Mouse (Mus musculus): ENCODE results near the gene Kat8. TPM values are rescaled to one million over a fixed set of nuclear protein-coding genes. Genes with fewer than 3 reads are reported as not detected.
A peak's percentile ranks its signal among the peaks of the same experiment; 100 is the strongest.
"Not testable (repeated sequence)": the region's sequence is repeated elsewhere in the genome, so short reads cannot be mapped to it uniquely, and the experiment has no call there.

Kat8 gene
- 10 to 100 TPM; 25.8 to 28.2 TPM for total RNA-seq (2021)
- long read RNA-seq, transcript Kat8-201 (11 exons, 1,579 nt), result major isoform, 15 of 19 reads
- long read RNA-seq, partial matches to known transcripts, result 3 of 19 reads
- long read RNA-seq, other reads (novel, unspliced or antisense), result 1 of 19 reads

DNA sequence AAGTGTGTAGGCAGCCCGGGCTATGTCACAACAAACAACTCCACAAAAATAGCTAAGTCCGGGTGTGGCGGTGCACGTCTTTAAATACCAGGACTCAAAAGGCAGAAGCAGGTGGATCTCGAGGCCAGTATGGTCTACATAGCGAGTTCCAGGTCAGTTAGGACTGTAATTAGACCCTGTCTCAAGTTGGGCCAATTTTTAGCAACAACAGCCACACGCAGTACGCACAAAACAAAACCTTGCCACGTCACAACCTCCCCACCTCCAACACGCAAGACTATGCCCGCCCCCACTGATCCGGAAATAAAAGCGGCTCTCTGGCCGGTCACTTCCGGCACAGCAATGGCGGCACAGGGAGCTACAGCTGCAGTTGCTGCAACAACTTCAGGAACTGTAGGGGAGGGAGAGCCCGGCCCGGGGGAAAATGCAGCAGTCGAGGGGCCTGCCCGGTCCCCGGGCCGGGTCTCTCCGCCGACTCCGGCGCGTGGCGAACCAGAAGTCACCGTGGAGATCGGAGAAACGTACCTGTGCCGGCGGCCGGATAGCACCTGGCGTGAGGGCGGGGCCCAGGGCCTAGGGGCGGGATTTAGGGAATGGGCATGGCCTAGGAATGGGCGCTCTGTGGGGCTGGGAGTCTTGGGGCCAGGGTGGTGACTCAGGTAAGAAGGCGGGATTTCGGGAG lies at the start of gene Kat8:
TSS of gene Kat8 (plus strand) at position 327 of the 682 bp plus-strand sequence.
- peak; percentile 78 to 82 for DNase-seq (ENCODE audit: low spot score in 2 of 2)

- DNase-seq (ENCODE audit: low spot score in 2 of 2), result no peak
Measured at GRCm38 (mm10) chr7:127866434-127866833, 45.9 kb upstream of the Kat8 start.

- DNase-seq (ENCODE audit: low spot score in 2 of 2), result no peak
Measured at GRCm38 (mm10) chr7:127867641-127868040, 44.7 kb upstream of the Kat8 start.

- DNase-seq (ENCODE audit: low spot score in 2 of 2), result no peak
Measured at GRCm38 (mm10) chr7:127869149-127869810, 43.0 kb upstream of the Kat8 start.

DNA sequence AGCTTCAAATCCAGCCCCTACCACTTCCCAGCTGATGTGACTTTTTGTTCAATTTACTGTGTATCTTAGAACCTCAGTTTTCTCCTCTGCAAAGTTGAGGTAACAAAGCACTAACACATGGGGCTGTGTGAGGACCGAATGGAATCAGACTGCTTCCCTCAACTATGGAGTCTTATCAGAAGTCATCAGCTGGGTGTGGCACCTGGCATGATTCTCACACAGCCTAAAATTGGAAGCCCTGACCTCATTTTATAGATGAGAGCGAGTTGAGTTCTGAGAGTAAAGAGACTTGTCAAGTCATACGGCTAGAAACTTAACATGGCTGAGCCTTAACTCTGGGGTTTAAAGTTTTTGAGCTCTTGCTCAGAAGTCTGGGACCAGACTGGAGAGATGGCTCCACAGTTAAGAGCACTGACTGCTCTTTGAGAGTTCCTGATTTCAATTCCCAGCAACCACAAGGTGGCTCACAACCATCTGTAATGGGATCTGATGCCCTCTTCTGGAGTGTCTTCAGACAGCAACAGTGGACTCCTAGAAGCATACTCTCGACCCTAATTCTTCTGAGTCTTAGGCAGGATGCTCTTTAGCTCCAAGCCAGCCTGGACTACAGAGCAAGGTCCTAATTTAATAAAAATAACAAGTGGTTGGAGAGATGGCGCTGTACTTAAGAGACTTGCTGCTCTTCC lies 42.0 kb upstream of the Kat8 start:
- DNase-seq (ENCODE audit: low spot score in 2 of 2), result no peak

DNA sequence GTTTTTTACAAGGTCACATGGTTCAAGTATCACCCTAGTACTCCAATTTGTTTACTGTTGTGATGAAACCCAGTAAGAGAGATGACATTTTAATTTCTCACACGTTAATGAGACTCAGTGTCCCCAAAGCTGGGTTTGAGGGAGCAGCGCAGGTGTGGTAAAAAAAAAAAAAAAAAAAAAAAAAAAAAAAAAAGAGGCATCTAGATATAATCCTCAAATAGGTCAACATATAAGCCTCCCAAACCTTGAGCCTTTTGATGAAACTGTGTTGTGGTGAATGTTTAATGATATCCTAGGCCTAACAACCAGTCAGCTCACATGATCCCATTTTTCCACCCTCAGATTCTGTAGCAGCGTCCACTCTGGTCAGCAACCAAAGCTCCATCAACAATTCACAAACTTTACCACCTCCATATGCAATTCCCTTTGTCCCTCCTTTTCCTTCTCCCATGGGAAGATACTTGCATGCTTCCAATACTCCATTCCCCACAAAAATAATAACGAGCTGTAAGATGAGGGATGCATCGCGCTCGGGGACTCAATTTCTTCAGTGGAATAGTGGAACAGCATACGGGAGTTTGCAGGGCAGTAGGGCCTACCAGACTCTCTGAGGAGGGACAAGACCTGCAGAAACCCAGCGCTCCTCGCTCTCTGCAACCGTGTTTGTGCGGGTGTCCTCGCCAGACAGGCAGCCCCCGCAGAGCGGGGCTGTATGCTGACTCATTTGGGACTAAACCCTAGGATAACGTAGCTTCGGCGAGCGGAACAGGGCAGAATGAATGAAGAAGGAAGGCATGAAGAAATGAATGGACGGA lies 37.3 kb upstream of the Kat8 start:
- DNase-seq (ENCODE audit: low spot score in 2 of 2), result no peak

- DNase-seq (ENCODE audit: low spot score in 2 of 2), result peak; percentile 92 to 95
Measured at GRCm38 (mm10) chr7:127875627-127876001, 36.7 kb upstream of the Kat8 start.

DNA sequence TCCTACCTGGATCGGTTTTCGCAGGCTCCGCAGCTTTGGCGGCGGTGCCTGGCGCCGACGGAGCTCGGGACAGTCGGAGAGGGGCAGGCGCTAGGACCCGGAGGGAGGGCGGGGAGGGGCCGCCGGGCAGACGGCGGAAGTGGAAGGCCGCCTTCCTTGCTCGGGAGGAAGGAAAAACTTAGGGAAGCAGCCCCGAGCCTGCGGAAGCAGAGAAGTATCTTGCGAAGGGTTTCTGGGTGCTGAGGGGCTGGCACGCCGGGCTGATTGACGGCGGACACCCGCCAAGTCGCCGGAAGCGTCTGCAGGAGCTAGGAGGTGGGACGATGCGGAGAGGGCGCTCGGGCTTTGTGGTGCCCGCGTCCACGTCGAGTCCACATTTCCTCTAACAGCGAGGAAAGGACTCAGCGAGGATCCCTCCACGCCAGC lies 36.3 kb upstream of the Kat8 start, which contains the start of gene Zfp646:
TSS of gene Zfp646 (plus strand) at position 181 of the 426 bp plus-strand sequence.
- DNase-seq (ENCODE audit: low spot score in 2 of 2), result peak in 1 of 2 experiments; percentile 79

- peak; percentile 91 to 93 for DNase-seq (ENCODE audit: low spot score in 2 of 2)
Measured at GRCm38 (mm10) chr7:127876467-127877348, 35.6 kb upstream of the Kat8 start, which contains the start of gene Zfp668. Gene Zfp668, minus strand, starts transcription at chr7:127876828.

GRCm38 (mm10) chr7:127879301-127879700 lies 33.0 kb upstream of the Kat8 start:
- DNase-seq (ENCODE audit: low spot score in 2 of 2), result no peak

GRCm38 (mm10) chr7:127880431-127880830 lies 31.9 kb upstream of the Kat8 start:
- DNase-seq (ENCODE audit: low spot score in 2 of 2), result no peak

DNA sequence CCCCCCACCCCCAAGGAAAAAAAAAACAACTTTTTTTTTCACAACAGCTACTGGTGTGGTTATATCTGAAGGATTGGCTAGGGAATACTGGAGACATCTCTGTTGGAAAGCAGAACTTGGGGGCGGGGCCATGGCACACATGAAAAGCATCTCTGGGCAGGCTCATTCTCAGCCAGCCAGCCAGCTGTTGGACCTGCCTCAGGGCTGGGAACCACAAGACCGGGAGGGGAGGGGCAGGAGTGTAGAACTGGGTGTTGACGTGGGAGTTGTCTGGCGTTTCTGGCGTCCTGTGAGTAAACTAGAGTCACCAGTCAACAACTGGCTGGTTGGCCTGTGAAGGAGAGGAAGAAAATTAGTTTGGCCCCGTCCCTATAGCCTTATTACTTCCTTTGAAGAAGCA lies 26.4 kb upstream of the Kat8 start:
- no peak for DNase-seq (ENCODE audit: low spot score in 2 of 2)

- no peak for DNase-seq (ENCODE audit: low spot score in 2 of 2)
Measured at GRCm38 (mm10) chr7:127886551-127886950, 25.8 kb upstream of the Kat8 start.

- no peak for DNase-seq (ENCODE audit: low spot score in 2 of 2)
Measured at GRCm38 (mm10) chr7:127887191-127887590, 25.1 kb upstream of the Kat8 start.

DNA sequence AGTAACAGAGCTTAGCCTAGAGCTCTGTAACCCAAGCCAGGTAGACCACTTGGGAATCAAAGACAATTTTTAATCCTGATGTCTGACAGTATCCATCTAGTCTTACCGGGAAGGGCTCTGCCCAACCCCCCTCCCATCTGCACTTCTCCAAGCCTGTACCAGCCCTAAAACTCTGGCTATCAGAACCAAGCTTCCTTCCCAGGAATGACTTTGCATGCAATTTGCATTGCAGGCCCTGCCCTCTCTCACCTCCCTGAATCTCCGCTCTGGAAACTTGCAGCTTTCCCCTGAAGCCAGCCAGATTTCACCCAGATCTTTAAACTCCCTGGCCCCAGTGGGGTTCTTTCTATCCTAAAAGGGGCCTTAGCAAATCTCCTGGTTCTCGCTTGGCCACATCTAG lies 24.5 kb upstream of the Kat8 start:
- DNase-seq (ENCODE audit: low spot score in 2 of 2), result no peak

DNA sequence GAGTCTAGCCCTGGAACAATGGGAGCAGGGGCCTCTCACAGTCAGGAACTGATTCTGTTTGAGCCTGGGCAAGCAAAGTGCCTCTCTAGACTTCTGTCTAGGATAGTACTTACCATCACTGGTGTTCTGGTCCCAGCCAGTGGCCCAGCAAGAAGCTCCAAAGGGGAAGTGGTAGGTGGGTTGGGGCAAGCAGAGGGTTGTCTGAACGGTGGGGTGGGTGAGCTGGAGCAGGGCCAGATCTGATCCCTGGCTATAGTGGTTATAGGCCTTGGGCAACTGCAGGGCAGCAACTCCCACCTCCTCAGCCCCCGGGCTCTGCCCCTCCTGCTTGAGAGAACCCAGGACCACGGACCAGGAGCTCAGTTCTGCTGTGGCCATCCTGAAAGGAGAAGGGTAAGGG lies 23.5 kb upstream of the Kat8 start:
- DNase-seq (ENCODE audit: low spot score in 2 of 2), result no peak

DNA sequence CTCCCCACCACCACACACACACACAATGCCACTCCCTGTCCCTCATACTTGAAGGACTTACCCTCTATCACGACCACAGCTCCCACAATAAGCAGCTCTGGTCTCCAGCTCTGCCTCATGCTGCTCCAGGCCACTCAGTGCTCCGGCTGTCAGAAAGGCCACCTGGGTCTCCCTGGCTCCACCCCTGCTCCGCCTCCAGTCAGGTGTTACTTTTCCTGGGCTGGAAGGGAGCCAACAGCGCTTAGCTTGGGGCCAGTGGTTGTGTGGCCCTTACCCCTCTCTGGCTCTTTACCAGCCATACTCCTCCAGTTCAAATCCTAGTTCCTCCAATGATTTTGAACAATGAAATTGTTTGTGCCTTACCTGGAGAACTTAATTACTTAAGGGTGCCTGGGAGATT lies 21.5 kb upstream of the Kat8 start, which contains the start of gene Prss53:
TSS of gene Prss53 (minus strand) at position 173 of the 400 bp plus-strand sequence.
- DNase-seq (ENCODE audit: low spot score in 2 of 2), result no peak

GRCm38 (mm10) chr7:127894480-127894879 lies 17.8 kb upstream of the Kat8 start:
- no peak for DNase-seq (ENCODE audit: low spot score in 2 of 2)

GRCm38 (mm10) chr7:127895442-127895841 lies 16.9 kb upstream of the Kat8 start, which contains the start of the genes Gm21974 and Vkorc1:
Gene Gm21974, minus strand, starts transcription at chr7:127895454.
Gene Vkorc1, minus strand, starts transcription at chr7:127895617.
- peak; percentile 90 to 93 for DNase-seq (ENCODE audit: low spot score in 2 of 2)

GRCm38 (mm10) chr7:127895891-127896290 lies 16.4 kb upstream of the Kat8 start:
- not testable (repeated sequence) for DNase-seq (ENCODE audit: low spot score in 2 of 2)
